Mouse (Mus musculus) E14TG2a.4 (cell line): ENCODE measurements around the gene Zdhhc23.

Experiments
- H3K27me3 ChIP-seq: 2 replicates; pipeline ENCODE4 v1.6.1; 2014; ENCODE audit warnings: low read length, control low read depth; ENCODE audit not compliant: insufficient read depth
- H3K36me3 ChIP-seq: 2 replicates; pipeline ENCODE4 v1.6.1; 2014; ENCODE audit warnings: low read length, control low read depth; ENCODE audit not compliant: insufficient read depth
- H3K4me1 ChIP-seq: replicated peaks from 2 replicates; pipeline ENCODE4 v1.6.1; 2014; ENCODE audit warnings: low read depth, low read length, control low read depth
- H3K4me3 ChIP-seq: replicated peaks from 2 replicates; pipeline ENCODE4 v1.5.1; 2014; ENCODE audit warnings: mild to moderate bottlenecking, low read length
- H3K9me3 ChIP-seq: 2 replicates; pipeline ENCODE4 v1.6.1; 2014; ENCODE audit warnings: low read length, control low read depth
- CTCF ChIP-seq: conservative IDR thresholded peaks from 2 replicates; pipeline ENCODE4 v1.5.1; 2014; ENCODE audit warnings: low read length
- NANOG ChIP-seq: IDR thresholded peaks from 2 replicates; pipeline ENCODE4 v1.6.1; 2014; ENCODE audit warnings: borderline replicate concordance, low read length, mixed read lengths
- POU5F1 ChIP-seq: IDR thresholded peaks from 2 replicates; pipeline ENCODE4 v1.6.1; 2014; ENCODE audit warnings: low read length, borderline replicate concordance

Zdhhc23 gene

DNA sequence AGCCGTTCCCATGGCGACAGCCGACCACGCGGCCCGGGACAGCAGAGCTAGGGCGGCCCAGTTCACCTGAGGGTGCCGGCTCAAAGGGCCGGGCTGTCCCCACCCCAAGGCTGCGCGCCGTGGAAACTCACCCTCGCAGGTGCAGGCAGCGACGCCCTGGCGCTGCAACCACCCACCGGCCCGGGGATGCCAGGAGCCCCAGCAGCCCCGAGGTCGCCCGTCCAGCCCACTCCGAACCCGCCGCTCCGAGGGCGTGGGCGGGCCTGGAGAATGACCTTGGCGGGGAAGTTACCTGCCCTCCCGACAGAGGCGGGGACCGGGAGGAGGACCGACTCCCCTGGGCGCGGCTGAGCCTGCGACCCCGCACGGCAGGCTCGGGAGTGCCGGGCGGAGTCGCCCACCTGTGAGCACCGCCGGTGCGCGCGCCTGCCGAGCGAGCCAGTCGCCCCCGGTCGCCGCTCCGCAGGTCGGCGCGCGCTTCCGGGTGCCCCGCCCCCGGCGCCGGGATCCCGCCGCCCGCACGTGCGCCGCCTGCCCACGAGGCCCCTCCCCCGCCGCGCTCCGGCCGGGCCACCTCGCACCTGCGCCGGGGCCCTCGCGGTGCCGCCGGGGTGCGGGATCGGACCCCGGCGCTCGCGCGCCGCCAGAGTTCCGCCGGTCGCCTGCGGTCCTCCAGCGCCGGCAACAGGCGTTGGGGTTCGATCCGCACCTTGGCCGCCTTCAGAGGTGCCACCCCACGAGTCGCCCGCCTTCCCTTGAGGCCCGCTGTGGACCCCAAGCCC is at the start of gene Zdhhc23:
Zdhhc23 (minus strand) TSS at position 464 of the 782 bp plus-strand sequence.
- H3K4me3 ChIP-seq, result peak within 1 kb of the TSS; percentile 90
- no peaks in the 10 kb centered on the region for H3K36me3 ChIP-seq
- H3K27me3 ChIP-seq, result peaks cover 51% of the 10 kb centered on the region
- TF ChIP-seq CTCF, result no peak
- no peak for TF ChIP-seq POU5F1
- TF ChIP-seq NANOG, result no peak
- H3K4me1 ChIP-seq, result peaks cover 7% of the 10 kb centered on the region
- H3K9me3 ChIP-seq, result no peaks in the 10 kb centered on the region

DNA sequence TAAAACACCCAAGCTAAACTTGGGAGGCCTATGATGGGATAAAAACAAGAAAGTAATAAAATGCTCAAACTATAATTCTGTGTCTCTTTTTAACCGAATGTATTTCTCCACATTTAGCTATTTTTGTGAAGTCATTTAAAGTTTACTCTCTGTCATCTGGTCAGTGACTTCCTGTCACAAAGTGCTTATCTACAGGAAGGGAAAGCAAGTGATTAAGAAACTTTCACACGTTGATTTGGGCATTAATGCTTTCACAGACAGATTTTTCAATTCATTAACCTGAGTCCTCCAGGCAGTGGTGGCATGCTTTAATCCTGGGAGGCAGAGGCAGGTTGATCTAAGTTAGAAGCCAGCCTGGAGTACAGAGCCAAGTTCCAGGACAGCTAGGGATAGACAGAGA is 49.7 kb upstream of the Zdhhc23 start:
- H3K4me3 ChIP-seq, result no peak overlapping the region
- no peaks in the 10 kb centered on the region for H3K36me3 ChIP-seq
- no peaks in the 10 kb centered on the region for H3K4me1 ChIP-seq
- TF ChIP-seq CTCF, result no peak
- no peaks in the 10 kb centered on the region for H3K9me3 ChIP-seq
- no peaks in the 10 kb centered on the region for H3K27me3 ChIP-seq

GRCm38 (mm10) chr16:44026822-44027221 is 47.2 kb upstream of the Zdhhc23 start:
- Histone ChIP-seq H3K9me3 (no peaks in the 10 kb centered on the region), H3K27me3 (no peaks in the 10 kb centered on the region), H3K36me3 (no peaks in the 10 kb centered on the region), H3K4me1 (no peaks in the 10 kb centered on the region), H3K4me3 (no peak overlapping the region)
- TF ChIP-seq CTCF (no peak), POU5F1 (no peak), NANOG (no peak)

DNA sequence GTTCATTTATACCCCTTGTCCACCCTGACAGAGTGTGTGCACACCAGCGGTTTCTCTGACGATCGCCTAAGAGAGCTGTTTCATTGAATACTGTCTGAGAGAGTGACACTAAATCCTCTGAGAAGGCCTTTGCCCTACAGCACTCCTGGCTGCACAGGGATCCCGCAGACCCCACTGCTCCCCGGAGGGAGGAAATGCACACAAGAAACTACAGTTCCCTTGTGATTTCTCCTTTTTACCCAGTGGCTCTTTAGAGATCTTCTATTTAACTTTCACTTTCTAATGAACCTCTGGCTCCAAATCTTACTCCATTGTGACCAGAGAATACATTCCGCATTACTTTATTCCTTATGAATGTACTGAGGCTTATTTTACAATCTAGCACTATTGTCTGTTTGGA is 46.6 kb upstream of the Zdhhc23 start:
- H3K4me3 ChIP-seq, result no peak overlapping the region
- TF ChIP-seq CTCF, result no peak
- TF ChIP-seq NANOG, result no peak
- TF ChIP-seq POU5F1, result no peak
- no peaks in the 10 kb centered on the region for H3K4me1 ChIP-seq
- no peaks in the 10 kb centered on the region for H3K9me3 ChIP-seq
- no peaks in the 10 kb centered on the region for H3K27me3 ChIP-seq
- no peaks in the 10 kb centered on the region for H3K36me3 ChIP-seq

DNA sequence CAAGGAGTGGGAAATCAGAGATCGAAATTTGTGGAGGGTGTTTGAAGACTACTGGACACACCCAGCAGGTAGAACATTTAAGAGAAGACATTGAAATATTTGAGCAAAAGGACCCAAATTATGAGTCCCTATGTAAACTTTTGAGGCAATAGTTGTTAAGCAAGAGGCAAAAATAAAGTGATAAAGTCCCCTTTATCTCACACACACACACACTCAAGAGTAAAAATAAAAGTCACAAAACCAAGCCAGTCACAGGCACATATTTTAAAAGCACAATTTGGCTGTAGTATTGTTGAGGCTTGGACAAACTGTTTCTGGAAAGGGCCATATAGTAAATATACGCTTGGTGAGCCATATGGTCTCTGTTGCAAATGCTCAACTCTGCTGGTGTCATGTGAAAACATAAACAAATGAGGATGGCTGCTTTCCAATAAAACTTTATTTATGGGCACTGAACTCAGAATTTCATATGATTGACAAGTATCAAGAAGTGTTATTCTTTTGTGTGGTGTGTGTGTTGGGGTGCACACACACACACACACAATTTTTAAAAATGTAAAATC is 39.5 kb upstream of the Zdhhc23 start:
- Histone ChIP-seq H3K9me3 (no peaks in the 10 kb centered on the region), H3K4me1 (peaks cover 6% of the 10 kb centered on the region), H3K36me3 (no peaks in the 10 kb centered on the region), H3K4me3 (no peak overlapping the region), H3K27me3 (peaks cover 3% of the 10 kb centered on the region; the same call in 1 of the 2 replicates)
- TF ChIP-seq POU5F1 (no peak), NANOG (no peak), CTCF (no peak)

- TF ChIP-seq POU5F1 (no peak), NANOG (no peak), CTCF (no peak)
- Histone ChIP-seq H3K36me3 (no peaks in the 10 kb centered on the region), H3K9me3 (no peaks in the 10 kb centered on the region), H3K4me3 (no peak overlapping the region), H3K27me3 (peaks cover 3% of the 10 kb centered on the region; the same call in 1 of the 2 replicates), H3K4me1 (peaks cover 6% of the 10 kb centered on the region)
These were observed 38.8 kb upstream of the Zdhhc23 start for GRCm38 (mm10) chr16:44018372-44018771.

GRCm38 (mm10) chr16:44017707-44018106 is 38.1 kb upstream of the Zdhhc23 start:
- Histone ChIP-seq H3K36me3 (no peaks in the 10 kb centered on the region), H3K27me3 (peaks cover 3% of the 10 kb centered on the region; the same call in 1 of the 2 replicates), H3K9me3 (no peaks in the 10 kb centered on the region), H3K4me1 (peaks cover 6% of the 10 kb centered on the region), H3K4me3 (no peak overlapping the region)
- no peak for TF ChIP-seq NANOG
- TF ChIP-seq POU5F1, result no peak
- TF ChIP-seq CTCF, result no peak

DNA sequence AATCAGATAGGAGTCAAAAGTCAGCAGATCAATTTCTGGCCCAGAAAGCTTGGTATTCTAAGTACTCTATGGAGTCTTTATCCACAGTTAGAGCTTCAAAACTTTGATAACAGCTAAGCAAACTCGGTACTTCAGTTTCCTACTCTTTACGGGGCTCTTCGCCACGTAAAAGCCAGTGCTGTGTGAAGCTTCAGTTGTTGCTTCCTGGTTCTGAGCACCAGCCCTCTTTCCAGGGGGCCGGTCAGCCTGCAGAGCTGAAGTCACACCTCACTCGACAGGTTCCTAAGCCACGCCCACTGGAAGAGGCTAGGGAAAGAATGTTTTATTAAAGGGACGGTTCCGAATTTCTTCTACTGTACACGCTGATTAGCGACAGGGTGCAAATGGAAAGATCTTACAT is 36.6 kb upstream of the Zdhhc23 start:
- no peak for TF ChIP-seq POU5F1
- no peak for TF ChIP-seq NANOG

GRCm38 (mm10) chr16:44015416-44016158 is 36.0 kb upstream of the Zdhhc23 start:
- Histone ChIP-seq H3K27me3 (peaks cover 3% of the 10 kb centered on the region; the same call in 1 of the 2 replicates), H3K9me3 (no peaks in the 10 kb centered on the region), H3K36me3 (no peaks in the 10 kb centered on the region), H3K4me3 (no peak overlapping the region), H3K4me1 (peaks cover 6% of the 10 kb centered on the region)
- TF ChIP-seq POU5F1 (no peak), CTCF (no peak), NANOG (no peak)

More for the DNA sequence above, 36.6 kb upstream of the Zdhhc23 start:
- Histone ChIP-seq H3K9me3 (no peaks in the 10 kb centered on the region), H3K36me3 (no peaks in the 10 kb centered on the region), H3K4me1 (peaks cover 6% of the 10 kb centered on the region), H3K27me3 (peaks cover 3% of the 10 kb centered on the region; the same call in 1 of the 2 replicates), H3K4me3 (no peak overlapping the region)
